Mouse (Mus musculus) limb, embryonic 15.5 days (tissue): ENCODE data around the gene Stx3. TPM values are rescaled to one million over a fixed set of nuclear protein-coding genes. Genes with fewer than 3 reads are reported as not detected.

Source experiments
- ATAC-seq: fragments of 200-750 bp; cut with Nextera tagmentation; 2 replicates; pipeline ENCODE4 v1.8.0; 2017; ENCODE audit warnings: low read depth, moderate TSS enrichment; ENCODE audit not compliant: insufficient number of reproducible peaks, low FRiP score, low TSS enrichment
- H3K27ac ChIP-seq: fragments of 300-500 bp; sonication (generic); 2 replicates; pipeline ENCODE4 v1.5.1; 2015; ENCODE audit warnings: moderate library complexity, mild to moderate bottlenecking, inconsistent platforms
- H3K27me3 ChIP-seq: fragments of 300-500 bp; sonication (generic); 2 replicates; pipeline ENCODE4 v1.6.1; 2015; ENCODE audit warnings: inconsistent platforms
- H3K36me3 ChIP-seq: fragments of 300-500 bp; sonication (generic); 2 replicates; pipeline ENCODE4 v1.6.1; 2015; ENCODE audit warnings: inconsistent platforms
- H3K4me1 ChIP-seq: fragments of 300-500 bp; sonication (generic); 2 replicates; pipeline ENCODE4 v1.6.1; 2015; ENCODE audit warnings: inconsistent platforms
- H3K4me2 ChIP-seq: fragments of 300-500 bp; sonication (generic); 2 replicates; pipeline ENCODE4 v1.6.1; 2015; ENCODE audit warnings: mild to moderate bottlenecking, inconsistent platforms
- H3K4me3 ChIP-seq: fragments of 300-500 bp; sonication (generic); 2 replicates; pipeline ENCODE4 v1.5.1; 2015; ENCODE audit warnings: mild to moderate bottlenecking, inconsistent platforms
- H3K9ac ChIP-seq: fragments of 300-500 bp; sonication (generic); 2 replicates; pipeline ENCODE4 v1.6.1; 2015; ENCODE audit warnings: inconsistent platforms
- H3K9me3 ChIP-seq: fragments of 300-500 bp; sonication (generic); 2 replicates; pipeline ENCODE4 v1.6.1; 2016; ENCODE audit warnings: inconsistent platforms
- WGBS: fragments of 180-500 bp; shearing (Covaris S2); methylation state at CpG from one replicate; pipeline ENCODE4 v1.1.7; 2015; 5-methylcytosine and 5-hydroxymethylcytosine counted together
- polyA plus RNA-seq: library from polyadenylated mRNA; unstranded; fragments of >200 nt; fragmentation: Nextera tagmentation; extraction: Ambion mirVana; gene quantifications from 2 replicates; pipeline ENCODE4 v1.2.1, GENCODE M21; 2015

The Stx3 gene
- polyA plus RNA-seq, 1 experiment from 2014 or later = 6.2 TPM

DNA sequence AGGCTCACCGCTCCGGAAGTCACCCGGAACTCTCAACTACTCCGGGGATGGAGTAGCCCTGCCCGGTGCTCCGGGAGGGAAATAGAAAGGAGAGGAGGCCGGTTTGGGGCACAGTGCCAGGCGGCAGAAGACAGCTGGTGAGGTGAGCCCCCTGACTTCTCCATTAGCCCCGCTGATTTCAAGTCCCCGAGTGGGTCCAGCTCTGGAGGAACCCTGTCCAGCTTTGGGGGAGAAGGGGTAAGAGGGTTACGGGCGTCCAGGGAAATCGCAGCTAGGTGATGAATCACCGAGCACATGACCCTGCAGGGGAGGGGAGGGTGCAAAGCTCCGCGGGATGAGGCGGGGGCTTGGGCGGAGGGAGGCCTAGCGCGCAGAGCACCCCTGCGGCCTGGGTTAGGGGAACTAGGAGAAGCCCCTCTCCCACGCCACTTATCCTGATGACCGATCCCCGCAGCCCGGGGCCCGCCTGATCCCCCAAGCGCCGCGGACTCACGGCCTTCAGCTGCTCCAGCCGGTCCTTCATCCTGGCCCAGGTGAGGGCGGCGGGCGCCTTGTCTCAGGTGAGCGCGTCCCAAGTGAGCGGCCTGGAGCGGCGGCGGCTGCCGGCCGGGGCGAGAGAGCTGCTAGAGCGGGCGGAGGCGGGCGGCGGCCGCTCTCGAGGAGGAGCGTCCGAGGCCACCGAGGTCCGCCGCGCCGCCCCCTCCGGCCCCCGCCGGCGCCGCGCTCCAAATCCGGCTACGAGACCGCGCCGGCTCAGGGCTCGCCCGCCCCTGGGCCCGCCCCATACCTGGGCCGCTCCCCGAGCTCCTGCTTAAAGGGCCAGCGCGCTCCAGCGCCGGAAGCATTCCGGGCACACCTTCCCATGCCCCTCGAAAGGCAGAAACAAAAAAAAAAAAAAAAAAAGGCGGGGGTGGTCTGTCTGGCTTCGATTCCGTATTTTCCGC is 732 bp downstream of the Stx3 start:
- Histone ChIP-seq H3K27me3 (peaks cover 46% of the 10 kb centered on the region), H3K9ac (peak overlapping the region; percentile 40), H3K9me3 (no peaks in the 10 kb centered on the region), H3K36me3 (no peaks in the 10 kb centered on the region), H3K4me1 (peaks cover 14% of the 10 kb centered on the region), H3K27ac (no peak overlapping the region), H3K4me3 (peak overlapping the region; percentile 61), H3K4me2 (peak overlapping the region; percentile 89)
- ATAC-seq = peak; percentile 80
- under 1% methylated on average over 76 of the region's 83 CpGs for WGBS

DNA sequence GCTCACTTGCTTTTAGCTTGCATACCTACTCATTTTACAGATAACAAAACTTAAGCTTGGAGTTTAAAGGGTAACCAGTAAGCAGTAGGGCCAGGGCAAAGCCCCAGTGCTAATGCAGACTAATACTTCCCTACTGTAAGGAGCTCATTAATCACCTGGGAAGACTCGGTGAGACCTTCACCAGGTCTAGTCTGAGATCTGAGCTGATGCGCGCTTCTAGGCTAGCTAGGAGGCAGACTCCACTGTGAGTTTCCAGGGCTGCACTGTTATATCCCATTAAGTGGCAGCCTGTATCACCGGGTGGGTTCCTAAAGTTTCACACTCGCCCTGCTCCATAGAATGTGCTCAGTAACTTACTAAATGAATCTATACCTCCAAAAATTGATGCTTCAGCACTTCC is 1.6 kb downstream of the Stx3 start:
- Histone ChIP-seq H3K27me3 (peaks cover 46% of the 10 kb centered on the region), H3K4me3 (peak overlapping the region; percentile 61; the same call in 1 of the 2 replicates), H3K9ac (no peak overlapping the region), H3K4me1 (peaks cover 14% of the 10 kb centered on the region), H3K36me3 (no peaks in the 10 kb centered on the region), H3K27ac (no peak overlapping the region), H3K4me2 (no peak overlapping the region; the same call in 1 of the 2 replicates), H3K9me3 (no peaks in the 10 kb centered on the region)
- no peak for ATAC-seq
- WGBS = 10% methylated on average over 5 of the region's 5 CpGs

DNA sequence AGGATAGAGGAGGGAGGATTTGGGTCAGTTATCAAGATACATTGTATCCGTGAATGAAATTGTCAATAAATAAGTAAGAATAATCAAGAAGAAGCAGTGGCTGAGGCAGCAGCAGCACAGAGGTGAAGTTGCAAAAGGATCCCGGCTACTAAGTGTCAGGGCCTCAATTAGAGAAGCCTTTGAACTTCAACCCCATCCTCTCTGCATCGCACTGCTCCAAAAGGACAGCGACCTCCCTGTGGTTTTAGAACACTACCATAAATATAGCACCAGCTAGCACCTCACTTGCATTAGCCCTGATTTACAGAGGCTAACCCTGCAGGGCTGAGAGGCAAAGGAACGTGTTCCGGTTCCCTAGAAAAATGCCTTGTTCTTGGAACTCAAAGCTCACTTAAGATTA is 2.5 kb downstream of the Stx3 start:
- Histone ChIP-seq H3K27ac (no peak overlapping the region), H3K36me3 (no peaks in the 10 kb centered on the region), H3K4me3 (no peak overlapping the region), H3K4me2 (no peak overlapping the region), H3K9ac (no peak overlapping the region), H3K27me3 (peaks cover 46% of the 10 kb centered on the region), H3K4me1 (peaks cover 14% of the 10 kb centered on the region), H3K9me3 (no peaks in the 10 kb centered on the region)
- WGBS = 29% methylated on average over 6 of the region's 6 CpGs
- ATAC-seq = no peak

DNA sequence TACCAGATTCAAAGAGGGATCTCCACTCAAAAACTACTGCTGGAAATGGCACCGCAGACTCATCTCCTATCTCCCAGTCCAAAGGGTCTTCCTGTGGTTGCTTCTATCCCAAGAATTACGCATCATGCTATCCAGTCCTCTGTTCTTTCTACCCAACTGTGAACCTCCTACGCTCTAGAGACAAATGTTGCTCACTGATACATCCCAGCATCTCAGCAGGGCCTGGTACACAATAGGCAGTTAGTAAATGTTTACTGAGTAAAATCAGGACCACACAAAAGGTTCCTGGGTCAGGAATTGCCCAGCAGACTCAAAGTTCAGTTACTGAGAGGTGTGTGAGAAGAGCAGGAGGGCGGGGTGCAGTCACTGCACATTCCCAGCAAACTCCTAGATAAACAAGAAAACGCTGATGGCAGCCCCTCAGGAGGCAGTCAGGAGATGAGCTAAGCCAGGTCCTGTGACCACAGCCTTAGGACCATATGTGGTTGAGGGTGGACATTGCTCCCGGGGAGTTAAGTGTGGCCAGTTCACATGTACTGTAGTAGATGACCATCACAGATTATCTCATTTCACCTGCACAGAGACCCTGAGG is 4.4 kb downstream of the Stx3 start:
- Histone ChIP-seq H3K4me2 (no peak overlapping the region), H3K27ac (no peak overlapping the region), H3K27me3 (peaks cover 42% of the 10 kb centered on the region), H3K9me3 (no peaks in the 10 kb centered on the region), H3K36me3 (no peaks in the 10 kb centered on the region), H3K9ac (no peak overlapping the region), H3K4me1 (peaks cover 14% of the 10 kb centered on the region), H3K4me3 (no peak overlapping the region)
- WGBS = 78% methylated on average over 6 of the region's 6 CpGs
- no peak for ATAC-seq

DNA sequence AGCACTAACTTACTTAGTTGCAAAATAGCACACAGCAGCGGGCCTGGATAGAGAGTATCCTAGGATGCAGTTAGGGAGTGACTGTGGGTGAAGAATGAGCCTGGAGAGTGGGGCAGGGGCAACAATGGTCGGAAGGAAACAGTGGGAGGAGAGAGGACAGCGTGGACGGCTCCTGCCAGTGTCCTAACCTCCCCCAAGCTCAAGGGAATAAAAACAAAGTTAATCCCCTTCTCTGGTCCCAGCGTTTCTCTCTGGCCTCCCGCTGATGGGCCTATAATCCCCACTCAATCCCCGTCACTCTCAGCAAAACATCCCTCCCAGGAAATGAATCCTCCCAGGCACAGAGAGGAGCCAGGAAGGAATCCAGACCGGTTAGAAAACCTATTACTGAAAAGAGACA is 5.6 kb downstream of the Stx3 start:
- peaks cover 7% of the 10 kb centered on the region for H3K4me1 ChIP-seq
- no peaks in the 10 kb centered on the region for H3K9me3 ChIP-seq
- no peak overlapping the region for H3K9ac ChIP-seq
- ATAC-seq = no peak
- no peaks in the 10 kb centered on the region for H3K36me3 ChIP-seq
- H3K4me2 ChIP-seq = no peak overlapping the region
- WGBS = 27% methylated on average over 8 of the region's 8 CpGs
- H3K27ac ChIP-seq = no peak overlapping the region
- H3K4me3 ChIP-seq = no peak overlapping the region
- peaks cover 30% of the 10 kb centered on the region for H3K27me3 ChIP-seq

DNA sequence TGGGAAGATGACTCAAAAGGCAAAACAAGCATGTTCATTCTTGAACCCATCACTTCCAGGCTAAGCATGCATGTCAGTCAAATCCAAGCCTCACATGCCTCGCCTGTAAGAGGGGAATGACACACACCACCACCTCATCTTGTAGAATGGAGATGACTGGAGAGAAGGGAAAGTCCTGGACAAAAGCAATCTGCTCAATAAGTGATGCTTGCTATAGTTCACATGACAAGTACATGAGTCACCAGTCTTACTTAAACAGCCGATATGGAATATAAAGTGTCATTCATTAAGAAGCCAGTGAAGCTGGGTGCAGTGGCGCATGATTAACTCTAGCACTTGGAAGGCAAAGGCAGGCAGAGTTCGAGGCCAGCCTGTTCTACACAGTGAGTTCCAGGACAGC is 6.1 kb downstream of the Stx3 start:
- Histone ChIP-seq H3K4me2 (no peak overlapping the region), H3K36me3 (no peaks in the 10 kb centered on the region), H3K9me3 (no peaks in the 10 kb centered on the region), H3K4me1 (peaks cover 2% of the 10 kb centered on the region), H3K27ac (no peak overlapping the region), H3K9ac (no peak overlapping the region), H3K27me3 (peaks cover 25% of the 10 kb centered on the region), H3K4me3 (no peak overlapping the region)
- WGBS = 79% methylated on average over 4 of the region's 4 CpGs
- ATAC-seq = no peak

DNA sequence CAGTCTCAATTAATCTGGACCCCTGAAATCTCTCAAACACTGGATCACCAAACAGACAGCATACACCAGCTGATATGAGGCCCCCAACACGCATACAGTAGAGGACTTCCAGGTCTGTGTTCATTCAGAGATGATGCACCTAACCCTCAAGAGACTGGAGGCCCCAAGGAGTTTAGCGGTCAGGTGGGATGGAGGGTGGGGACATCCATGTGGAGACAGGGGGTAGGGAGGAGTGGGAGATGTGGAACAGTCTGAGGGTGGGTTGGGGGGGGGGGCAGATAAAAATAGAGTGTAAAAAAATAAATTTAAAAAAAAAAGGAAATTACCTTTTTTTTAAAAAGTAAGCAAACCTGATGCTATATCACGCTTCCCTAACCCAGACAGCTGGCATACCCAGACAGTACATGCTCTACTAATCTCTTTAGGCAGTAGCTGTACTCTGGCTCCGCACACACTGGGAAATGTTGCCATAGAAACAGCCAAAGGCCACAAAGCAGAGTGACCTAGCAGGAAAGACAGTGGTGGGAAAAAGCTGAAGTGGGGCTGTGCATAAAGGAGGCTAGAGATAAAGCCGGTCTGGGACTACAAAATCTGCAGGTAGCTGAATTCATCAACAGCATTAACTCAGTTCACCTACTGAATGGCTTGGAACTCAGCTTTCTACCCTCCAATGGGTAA is 7.4 kb downstream of the Stx3 start:
- H3K27me3 ChIP-seq = peaks cover 18% of the 10 kb centered on the region
- no peaks in the 10 kb centered on the region for H3K4me1 ChIP-seq
- H3K4me2 ChIP-seq = no peak overlapping the region
- no peak overlapping the region for H3K4me3 ChIP-seq
- no peak overlapping the region for H3K27ac ChIP-seq
- 71% methylated on average over 5 of the region's 5 CpGs for WGBS
- no peak for ATAC-seq
- H3K9ac ChIP-seq = no peak overlapping the region
- H3K9me3 ChIP-seq = no peaks in the 10 kb centered on the region
- no peaks in the 10 kb centered on the region for H3K36me3 ChIP-seq

DNA sequence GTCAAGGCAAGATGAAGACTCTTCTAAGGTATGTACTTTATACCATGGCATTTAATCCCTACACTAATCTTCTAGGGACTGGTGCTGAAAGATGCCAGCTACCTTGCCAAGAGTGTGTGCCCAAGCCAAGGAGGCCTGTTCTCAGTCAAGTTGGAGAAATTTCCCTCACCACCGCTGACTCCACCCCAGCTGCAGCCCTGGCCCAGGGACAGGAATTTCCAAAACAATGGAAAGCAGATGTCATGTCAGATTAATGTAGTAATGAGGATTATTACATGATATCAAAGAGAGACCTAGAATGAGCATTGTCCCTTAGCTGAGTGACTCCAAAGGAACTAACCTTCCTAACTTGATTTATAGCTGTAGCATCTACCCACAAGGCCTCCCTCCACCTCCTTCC is 8.3 kb downstream of the Stx3 start:
- Histone ChIP-seq H3K27me3 (peaks cover 8% of the 10 kb centered on the region), H3K27ac (no peak overlapping the region), H3K4me3 (no peak overlapping the region), H3K4me2 (no peak overlapping the region), H3K9ac (no peak overlapping the region), H3K4me1 (no peaks in the 10 kb centered on the region), H3K9me3 (no peaks in the 10 kb centered on the region), H3K36me3 (no peaks in the 10 kb centered on the region)
- WGBS = 71% methylated on average over 1 of the region's 1 CpGs
- ATAC-seq = no peak

DNA sequence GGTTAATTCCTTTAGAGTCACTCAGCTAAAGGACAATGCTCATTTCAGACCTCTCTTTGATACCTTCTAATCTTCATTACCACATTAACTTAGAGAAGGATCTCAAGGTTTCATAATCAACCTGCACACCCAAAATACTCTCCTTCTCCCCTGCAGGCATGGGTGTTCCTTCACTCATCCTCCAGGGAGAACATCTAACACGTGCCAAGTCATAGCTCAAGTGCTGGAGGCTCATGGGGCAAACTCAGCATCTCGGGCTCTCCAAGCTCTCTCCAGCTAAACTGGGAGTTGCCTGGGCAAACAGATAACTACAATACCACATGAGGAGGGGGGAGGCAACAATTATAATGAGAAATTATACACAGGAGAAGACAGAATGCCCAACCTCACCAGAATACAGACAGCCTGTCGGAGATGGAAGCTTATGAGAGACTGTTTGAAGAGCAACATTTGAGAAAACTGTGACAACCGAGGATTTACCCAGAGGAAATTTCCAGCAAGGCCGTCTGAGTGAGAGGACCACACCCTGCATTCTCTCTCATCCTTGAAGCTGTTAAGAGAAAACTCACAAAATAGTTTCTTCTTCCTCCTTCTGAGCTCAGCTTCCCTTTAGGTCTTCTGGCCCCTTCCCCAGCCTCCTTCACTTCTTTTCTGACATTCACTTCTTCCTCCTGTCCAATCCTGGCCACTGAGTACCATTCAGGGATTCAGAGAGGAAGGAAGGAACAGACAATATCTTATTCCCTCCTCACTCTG is 9.0 kb downstream of the Stx3 start:
- H3K9me3 ChIP-seq = no peaks in the 10 kb centered on the region
- no peak overlapping the region for H3K27ac ChIP-seq
- no peaks in the 10 kb centered on the region for H3K36me3 ChIP-seq
- no peak overlapping the region for H3K4me3 ChIP-seq
- H3K27me3 ChIP-seq = peaks cover 6% of the 10 kb centered on the region; the same call in 1 of the 2 replicates
- H3K4me2 ChIP-seq = no peak overlapping the region
- no peak for ATAC-seq
- 70% methylated on average over 5 of the region's 5 CpGs for WGBS
- H3K4me1 ChIP-seq = no peaks in the 10 kb centered on the region
- no peak overlapping the region for H3K9ac ChIP-seq

DNA sequence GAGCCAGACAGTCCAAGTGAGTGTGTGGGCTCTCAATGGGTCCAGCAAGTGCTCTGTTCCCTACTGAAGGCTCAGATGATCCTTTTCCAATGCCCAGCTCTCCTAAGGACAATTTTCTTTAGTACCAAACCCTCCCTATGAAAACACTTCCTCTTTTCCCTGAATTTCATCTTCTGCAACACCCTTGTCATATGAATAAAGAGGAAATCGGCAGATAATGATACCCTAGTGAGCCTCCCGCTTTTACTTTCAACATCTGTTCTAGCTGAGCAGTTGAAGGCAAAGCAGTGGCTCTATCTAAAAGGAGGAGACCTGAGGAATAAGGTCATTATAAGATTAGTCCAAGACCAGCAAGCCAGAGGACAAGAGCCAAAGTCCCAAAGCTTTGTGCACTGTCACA is 10.8 kb downstream of the Stx3 start:
- no peak overlapping the region for H3K9ac ChIP-seq
- H3K36me3 ChIP-seq = no peaks in the 10 kb centered on the region
- H3K4me3 ChIP-seq = no peak overlapping the region
- no peaks in the 10 kb centered on the region for H3K9me3 ChIP-seq
- H3K27ac ChIP-seq = no peak overlapping the region
- 84% methylated on average over 2 of the region's 2 CpGs for WGBS
- no peak overlapping the region for H3K4me2 ChIP-seq
- no peaks in the 10 kb centered on the region for H3K27me3 ChIP-seq
- no peaks in the 10 kb centered on the region for H3K4me1 ChIP-seq
- no peak for ATAC-seq

DNA sequence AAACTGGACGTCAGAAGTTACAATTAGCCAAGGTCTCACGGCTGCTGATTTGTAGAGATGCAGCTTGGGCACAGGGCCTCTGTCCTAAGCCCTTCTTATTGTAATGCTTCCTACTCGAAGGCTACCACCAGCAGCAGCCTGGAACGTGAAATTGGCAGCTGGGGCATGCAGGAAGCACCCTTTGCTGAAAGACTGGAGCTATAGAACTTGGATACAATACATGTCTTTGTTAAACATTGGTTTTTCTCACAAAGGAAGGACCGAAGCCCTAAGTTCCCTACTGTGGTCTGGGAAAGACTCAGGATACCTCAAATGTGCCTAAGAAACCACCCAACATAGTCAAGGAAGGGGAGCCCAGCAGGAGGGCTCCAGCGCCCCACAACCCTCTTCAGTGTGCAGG is 11.4 kb downstream of the Stx3 start:
- Histone ChIP-seq H3K9me3 (no peaks in the 10 kb centered on the region), H3K36me3 (no peaks in the 10 kb centered on the region), H3K9ac (no peak overlapping the region), H3K4me2 (no peak overlapping the region), H3K4me3 (no peak overlapping the region), H3K27me3 (no peaks in the 10 kb centered on the region), H3K27ac (no peak overlapping the region), H3K4me1 (no peaks in the 10 kb centered on the region)
- ATAC-seq = no peak
- WGBS = 68% methylated on average over 6 of the region's 6 CpGs
